Mouse (Mus musculus) midbrain, postnatal 0 days (tissue): Measurements from ENCODE around the gene Vti1a. TPM values are rescaled to one million over a fixed set of nuclear protein-coding genes. Genes with fewer than 3 reads are reported as not detected.
A peak's percentile ranks its signal among the peaks of the same experiment; 100 is the strongest.

Experiments
- ATAC-seq: fragments of 200-750 bp; cut with Nextera tagmentation; 2 replicates; pipeline ENCODE4 v1.8.0; 2017; ENCODE audit warnings: moderate number of reproducible peaks, mild to moderate bottlenecking, moderate TSS enrichment, moderate library complexity; ENCODE audit not compliant: low FRiP score
- DNase-seq: peaks from one replicate; pipeline ENCODE4 v3.0.0-alpha.2; 2015; ENCODE audit warnings: low spot score
- H3K27ac ChIP-seq: fragments of 300-500 bp; sonication (generic); 2 replicates; pipeline ENCODE4 v1.5.1; 2014; ENCODE audit warnings: low read depth, mild to moderate bottlenecking, low read length, mixed read lengths
- H3K27me3 ChIP-seq: fragments of 300-500 bp; sonication (generic); 2 replicates; pipeline ENCODE4 v1.6.1; 2014; ENCODE audit warnings: low read length, control low read depth, mixed read lengths; ENCODE audit not compliant: insufficient read depth
- H3K36me3 ChIP-seq: fragments of 300-500 bp; sonication (generic); 2 replicates; pipeline ENCODE4 v1.6.1; 2014; ENCODE audit warnings: low read length, control low read depth, mixed read lengths; ENCODE audit not compliant: insufficient read depth
- H3K4me1 ChIP-seq: fragments of 300-500 bp; sonication (generic); 2 replicates; pipeline ENCODE4 v1.6.1; 2014; ENCODE audit warnings: mild to moderate bottlenecking, control low read depth, antibody characterized with exemption, low read length, mixed read lengths; ENCODE audit not compliant: insufficient read depth
- H3K4me2 ChIP-seq: fragments of 300-500 bp; sonication (generic); 2 replicates; pipeline ENCODE4 v1.6.1; 2014; ENCODE audit warnings: low read depth, mild to moderate bottlenecking, low read length, mixed read lengths; ENCODE audit not compliant: poor library complexity, severe bottlenecking
- H3K4me3 ChIP-seq: fragments of 300-500 bp; sonication (generic); 2 replicates; pipeline ENCODE4 v1.5.1; 2014; ENCODE audit warnings: low read depth, mild to moderate bottlenecking, low read length, moderate library complexity
- H3K9ac ChIP-seq: fragments of 300-500 bp; sonication (generic); replicated peaks from 2 replicates; pipeline ENCODE4 v1.6.1; 2014; ENCODE audit warnings: mild to moderate bottlenecking, low read length, moderate library complexity, mixed read lengths; ENCODE audit not compliant: poor library complexity, severe bottlenecking
- H3K9me3 ChIP-seq: fragments of 300-500 bp; sonication (generic); 2 replicates; pipeline ENCODE4 v1.6.1; 2016; ENCODE audit warnings: low read length, control low read depth
- CTCF ChIP-seq: IDR thresholded peaks from 2 replicates; pipeline ENCODE4 v1.5.1; 2016; ENCODE audit warnings: antibody characterized with exemption, mild to moderate bottlenecking
- WGBS: fragments of 180-500 bp; shearing (Covaris S2); extraction: QIAGEN DNeasy Blood & Tissue Kit; methylation state at CpG from one replicate; pipeline ENCODE4 v1.1.7; 2014; 5-methylcytosine and 5-hydroxymethylcytosine counted together
- polyA plus RNA-seq: library from polyadenylated mRNA; unstranded; fragments of >200 nt; fragmentation: Nextera tagmentation; extraction: Ambion mirVana; gene quantifications from 2 replicates; pipeline ENCODE4 v1.2.1, GENCODE M21; 2015
- total RNA-seq: library from RNA; depleted of rRNA; stranded (reverse); fragments of >200 nt; gene quantifications from 2 replicates; pipeline ENCODE4 v1.2.3, GENCODE M21; 2014

Vti1a gene
- total and polyA plus RNA-seq, 2 experiments from 2014 or later, result 34.2 to 43.2 TPM

DNA sequence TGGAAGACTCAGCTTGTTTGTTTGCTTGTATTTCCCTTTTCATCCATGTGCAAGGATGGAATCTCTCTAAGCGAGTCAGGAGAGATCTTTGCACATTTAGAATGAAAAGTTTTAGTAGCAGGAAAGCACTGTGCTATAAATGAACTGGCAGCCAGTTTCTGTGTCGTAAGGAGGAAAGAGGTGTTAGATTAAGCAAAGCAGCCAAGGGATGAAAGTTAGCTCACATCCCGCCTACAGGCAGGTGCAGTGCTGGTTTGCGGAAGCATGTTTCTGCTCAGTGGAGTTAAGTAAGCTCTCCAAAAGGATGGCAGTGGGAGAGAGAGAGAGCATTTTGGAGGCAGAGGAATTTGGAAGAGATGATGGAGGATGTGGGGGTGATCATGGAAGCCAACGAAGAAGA, 105.7 kb downstream of the Vti1a start:
- H3K9me3 ChIP-seq, result no peaks in the 10 kb centered on the region
- no peak overlapping the region for H3K27ac ChIP-seq
- no peak overlapping the region for H3K4me3 ChIP-seq
- no peak overlapping the region for H3K4me2 ChIP-seq
- no peaks in the 10 kb centered on the region for H3K27me3 ChIP-seq
- H3K9ac ChIP-seq, result no peak overlapping the region
- DNase-seq, result no peak
- H3K36me3 ChIP-seq, result no peaks in the 10 kb centered on the region; the same call in 1 of the 2 replicates
- H3K4me1 ChIP-seq, result no peaks in the 10 kb centered on the region
- TF ChIP-seq CTCF, result no peak
- WGBS, result 75% methylated on average over 5 of the region's 5 CpGs
- no peak for ATAC-seq

DNA sequence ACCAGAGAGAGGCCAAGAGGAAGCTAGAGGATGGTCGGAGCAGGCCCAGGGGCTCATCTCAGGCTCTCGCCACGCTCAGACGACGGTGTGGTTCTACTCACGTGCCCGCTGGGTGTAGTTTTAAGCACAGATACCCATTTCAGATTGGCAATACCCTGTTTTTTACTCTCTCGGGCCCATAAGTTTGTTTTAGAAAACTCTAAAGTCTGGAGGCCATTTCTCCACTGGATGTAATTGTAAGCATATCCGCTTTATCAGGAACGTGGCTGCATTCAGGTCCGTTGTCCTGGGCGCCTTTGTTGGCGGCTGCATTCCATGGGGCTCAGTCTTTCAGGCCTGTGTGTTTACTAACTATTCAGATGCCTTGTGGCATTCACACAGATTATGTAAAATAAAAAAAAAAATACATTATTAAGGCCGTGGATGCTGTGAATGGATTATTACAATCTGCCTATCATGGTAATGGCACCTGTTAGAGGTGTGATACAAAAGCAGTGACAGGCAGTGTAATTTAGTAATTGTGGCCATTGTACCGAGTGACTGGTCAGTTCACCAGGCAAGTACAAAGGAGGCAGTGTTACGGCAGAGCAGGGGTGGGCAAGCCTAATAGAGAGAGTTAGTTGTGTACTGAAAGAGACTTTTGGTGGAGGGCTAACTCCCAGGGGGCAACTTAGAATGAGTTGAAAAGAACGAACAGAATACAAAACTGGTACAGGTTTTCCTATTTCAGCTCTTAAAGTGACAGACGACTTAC, 106.4 kb downstream of the Vti1a start:
- Histone ChIP-seq H3K4me3 (no peak overlapping the region), H3K27ac (no peak overlapping the region)
- ATAC-seq, result no peak

DNA sequence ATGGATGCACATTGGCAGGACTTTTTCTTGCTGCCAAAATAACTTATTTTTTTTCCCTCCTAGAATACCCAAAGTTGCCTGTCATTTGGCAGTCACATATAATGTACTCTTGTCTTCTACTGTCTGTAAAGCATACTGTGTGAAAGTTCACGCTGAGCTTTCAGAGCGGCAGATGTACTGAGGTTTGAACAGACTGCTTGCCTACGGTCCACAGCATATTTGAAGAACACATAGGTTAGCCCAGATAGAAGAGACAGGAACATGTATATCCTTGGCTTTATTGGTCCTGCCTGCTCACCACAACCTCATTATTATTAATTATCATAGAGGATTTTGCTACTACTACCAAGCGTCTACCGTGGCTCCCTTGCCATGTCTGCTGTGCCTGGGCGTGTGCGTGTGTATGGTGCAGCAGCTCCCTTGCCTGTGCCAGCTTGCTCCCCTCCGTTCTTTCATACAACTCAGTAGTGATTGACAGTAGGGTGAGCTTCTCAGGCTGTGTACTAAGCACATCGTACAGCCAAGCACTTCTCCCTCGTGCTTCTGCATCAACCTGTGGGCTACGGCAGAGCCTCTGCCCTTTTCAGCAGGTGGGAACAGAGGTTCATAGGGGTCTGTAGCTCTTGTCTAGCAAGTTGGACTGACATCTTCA, 107.1 kb downstream of the Vti1a start:
- WGBS, result 61% methylated on average over 11 of the region's 11 CpGs
- ATAC-seq (no peak), DNase-seq (no peak)
- no peak for TF ChIP-seq CTCF
- no peak overlapping the region for H3K4me2 ChIP-seq
- no peak overlapping the region for H3K27ac ChIP-seq
- no peaks in the 10 kb centered on the region for H3K27me3 ChIP-seq
- no peak overlapping the region for H3K4me3 ChIP-seq
- H3K9ac ChIP-seq, result no peak overlapping the region
- H3K4me1 ChIP-seq, result no peaks in the 10 kb centered on the region
- no peaks in the 10 kb centered on the region; the same call in 1 of the 2 replicates for H3K36me3 ChIP-seq
- H3K9me3 ChIP-seq, result no peaks in the 10 kb centered on the region

More for the DNA sequence above, 106.4 kb downstream of the Vti1a start:
- Histone ChIP-seq H3K27me3 (no peaks in the 10 kb centered on the region), H3K36me3 (no peaks in the 10 kb centered on the region; the same call in 1 of the 2 replicates), H3K4me1 (no peaks in the 10 kb centered on the region), H3K4me2 (no peak overlapping the region), H3K9ac (no peak overlapping the region), H3K9me3 (no peaks in the 10 kb centered on the region)
- no peak for TF ChIP-seq CTCF
- DNase-seq, result peak; percentile 55
- 39% methylated on average over 18 of the region's 18 CpGs for WGBS

DNA sequence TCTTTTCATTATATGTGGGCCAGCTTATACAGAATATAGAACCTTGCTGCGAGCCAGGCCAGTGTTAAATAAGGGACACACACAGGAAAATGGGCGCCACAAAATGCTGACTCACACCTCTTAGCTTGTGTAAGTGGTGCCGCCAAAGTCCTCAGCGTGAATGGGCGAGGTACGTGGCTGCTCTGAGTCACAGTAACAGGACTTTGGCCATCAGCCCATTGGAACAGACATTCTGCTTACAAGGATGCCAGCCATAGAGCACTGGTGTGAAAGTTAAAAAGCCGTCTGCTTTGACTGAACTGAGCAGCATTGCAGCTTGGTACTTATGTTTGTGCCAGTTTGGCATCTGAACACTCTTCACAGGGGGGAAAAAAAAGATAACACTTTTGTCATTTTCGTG, 107.9 kb downstream of the Vti1a start:
- no peaks in the 10 kb centered on the region for H3K9me3 ChIP-seq
- H3K27ac ChIP-seq, result no peak overlapping the region
- no peaks in the 10 kb centered on the region for H3K4me1 ChIP-seq
- no peak overlapping the region for H3K4me2 ChIP-seq
- no peaks in the 10 kb centered on the region for H3K27me3 ChIP-seq
- no peaks in the 10 kb centered on the region; the same call in 1 of the 2 replicates for H3K36me3 ChIP-seq
- no peak overlapping the region for H3K4me3 ChIP-seq
- TF ChIP-seq CTCF, result no peak
- ATAC-seq, result no peak
- peak; percentile 93 for DNase-seq
- no peak overlapping the region for H3K9ac ChIP-seq
- 57% methylated on average over 8 of the region's 8 CpGs for WGBS

DNA sequence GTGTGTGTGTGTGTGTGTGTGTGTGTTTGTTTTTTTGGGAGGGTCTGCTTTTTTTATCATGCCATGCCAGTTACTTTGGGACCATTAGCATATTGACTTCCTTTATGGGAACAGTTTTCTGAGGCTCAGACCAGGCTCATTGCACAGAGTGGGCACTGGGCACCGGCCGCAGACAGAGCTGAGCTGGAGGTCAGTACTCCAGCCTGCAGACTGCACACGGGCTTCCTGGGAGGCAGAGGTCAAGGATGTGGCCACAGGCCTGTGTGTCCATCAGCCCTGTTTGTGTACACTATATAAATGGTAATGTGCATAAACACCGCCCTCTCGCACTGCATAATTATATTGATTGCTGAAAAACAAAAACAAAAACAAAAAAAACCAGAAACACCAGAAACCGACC, 108.4 kb downstream of the Vti1a start:
- no peaks in the 10 kb centered on the region for H3K36me3 ChIP-seq
- no peak overlapping the region for H3K27ac ChIP-seq
- H3K9ac ChIP-seq, result no peak overlapping the region
- no peak for TF ChIP-seq CTCF
- no peaks in the 10 kb centered on the region for H3K4me1 ChIP-seq
- DNase-seq, result no peak
- no peak overlapping the region for H3K4me2 ChIP-seq
- no peak overlapping the region for H3K4me3 ChIP-seq
- WGBS, result 84% methylated on average over 6 of the region's 6 CpGs
- H3K9me3 ChIP-seq, result no peaks in the 10 kb centered on the region
- no peak for ATAC-seq
- no peaks in the 10 kb centered on the region for H3K27me3 ChIP-seq

DNA sequence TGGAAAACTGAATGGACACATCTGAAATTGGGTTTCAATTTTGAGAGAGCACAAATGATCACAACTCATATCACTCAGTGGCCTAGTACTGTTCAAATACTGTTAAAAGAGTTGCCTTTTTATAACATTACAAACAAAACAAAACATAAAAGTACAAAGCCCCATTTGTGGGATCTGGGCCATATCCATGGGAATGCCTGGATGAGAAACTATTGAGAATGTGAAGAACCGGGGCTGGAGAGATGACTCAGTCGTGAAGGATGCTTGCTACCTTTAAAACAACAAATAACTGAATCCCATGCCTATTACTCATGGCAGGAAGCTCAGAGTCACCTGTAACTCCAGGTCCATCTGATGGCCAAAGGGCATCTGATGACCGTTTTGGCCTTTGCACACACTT, 124.2 kb downstream of the Vti1a start:
- TF ChIP-seq CTCF, result no peak

More for the DNA sequence above, 124.2 kb downstream of the Vti1a start:
- Histone ChIP-seq H3K4me2 (no peak overlapping the region), H3K4me3 (no peak overlapping the region), H3K27ac (no peak overlapping the region), H3K36me3 (no peaks in the 10 kb centered on the region), H3K9me3 (no peaks in the 10 kb centered on the region), H3K9ac (no peak overlapping the region), H3K27me3 (no peaks in the 10 kb centered on the region), H3K4me1 (no peaks in the 10 kb centered on the region)
- 84% methylated on average over 3 of the region's 3 CpGs for WGBS
- ATAC-seq (no peak), DNase-seq (no peak)
